Mouse (Mus musculus): ENCODE measurements at regions not wholly inside any gene's neighbourhood (a gene's known extent, or its start where the extent isn't known, plus 50 kb on each side); places are given as distances from the start of the nearest gene placed in this dataset.

- TF ChIP-seq CTCF (IDR thresholded peaks at IDR 0.05; ENCODE audit: low read depth, low read length) (no peak), POLR2A (IDR thresholded peaks at IDR 0.05; ENCODE audit: borderline replicate concordance, low read depth, low read length) (no peak)
These were observed 144.4 kb upstream of the Fam241a start for GRCm38 (mm10) chr3:128040407-128041115.
